Mouse (Mus musculus) lung, embryonic 14.5 days (tissue): ENCODE data around the gene Trim52. TPM values are rescaled to one million over a fixed set of nuclear protein-coding genes. Genes with fewer than 3 reads are reported as not detected.
A peak's percentile ranks its signal among the peaks of the same experiment; 100 is the strongest.

Experiments used
- ATAC-seq: fragments of 200-750 bp; cut with Nextera tagmentation; 2 replicates; pipeline ENCODE4 v1.8.0; 2017; ENCODE audit warnings: mild to moderate bottlenecking, moderate TSS enrichment, moderate library complexity; ENCODE audit not compliant: insufficient read depth
- DNase-seq: peaks from one replicate; pipeline ENCODE4 v3.0.0-alpha.2; 2015
- H3K27ac ChIP-seq: fragments of 300-500 bp; sonication (generic); 2 replicates; pipeline ENCODE4 v1.5.1; 2014; ENCODE audit warnings: low read depth, mild to moderate bottlenecking, moderate library complexity
- H3K27me3 ChIP-seq: fragments of 300-500 bp; sonication (generic); 2 replicates; pipeline ENCODE4 v1.6.1; 2014; ENCODE audit warnings: low read length, control low read depth; ENCODE audit not compliant: insufficient read depth
- H3K36me3 ChIP-seq: fragments of 300-500 bp; sonication (generic); 2 replicates; pipeline ENCODE4 v1.6.1; 2014; ENCODE audit warnings: control low read depth; ENCODE audit not compliant: insufficient read depth
- H3K4me1 ChIP-seq: fragments of 300-500 bp; sonication (generic); 2 replicates; pipeline ENCODE4 v1.6.1; 2014; ENCODE audit warnings: antibody characterized with exemption, control low read depth; ENCODE audit not compliant: insufficient read depth
- H3K4me2 ChIP-seq: fragments of 300-500 bp; sonication (generic); 2 replicates; pipeline ENCODE4 v1.6.1; 2014; ENCODE audit warnings: mild to moderate bottlenecking
- H3K4me3 ChIP-seq: fragments of 300-500 bp; sonication (generic); 2 replicates; pipeline ENCODE4 v1.5.1; 2014; ENCODE audit warnings: low read depth, low read length
- H3K9ac ChIP-seq: fragments of 300-500 bp; sonication (generic); 2 replicates; pipeline ENCODE4 v1.6.1; 2014
- H3K9me3 ChIP-seq: fragments of 300-500 bp; sonication (generic); 2 replicates; pipeline ENCODE4 v1.6.1; 2016; ENCODE audit warnings: low read depth, low read length, control low read depth
- CTCF ChIP-seq: IDR thresholded peaks from 2 replicates; pipeline ENCODE4 v1.5.1; 2016; ENCODE audit warnings: antibody characterized with exemption, low read depth
- WGBS: fragments of 180-500 bp; shearing (Covaris S2); extraction: QIAGEN DNeasy Blood & Tissue Kit; methylation state at CpG from one replicate; pipeline ENCODE4 v1.1.7; 2014; 5-methylcytosine and 5-hydroxymethylcytosine counted together
- polyA plus RNA-seq: library from polyadenylated mRNA; unstranded; fragments of >200 nt; fragmentation: Nextera tagmentation; extraction: Ambion mirVana; gene quantifications from 2 replicates; pipeline ENCODE4 v1.2.1, GENCODE M21; 2014

Gene Trim52
- polyA plus RNA-seq: not detected in 2 replicates

DNA sequence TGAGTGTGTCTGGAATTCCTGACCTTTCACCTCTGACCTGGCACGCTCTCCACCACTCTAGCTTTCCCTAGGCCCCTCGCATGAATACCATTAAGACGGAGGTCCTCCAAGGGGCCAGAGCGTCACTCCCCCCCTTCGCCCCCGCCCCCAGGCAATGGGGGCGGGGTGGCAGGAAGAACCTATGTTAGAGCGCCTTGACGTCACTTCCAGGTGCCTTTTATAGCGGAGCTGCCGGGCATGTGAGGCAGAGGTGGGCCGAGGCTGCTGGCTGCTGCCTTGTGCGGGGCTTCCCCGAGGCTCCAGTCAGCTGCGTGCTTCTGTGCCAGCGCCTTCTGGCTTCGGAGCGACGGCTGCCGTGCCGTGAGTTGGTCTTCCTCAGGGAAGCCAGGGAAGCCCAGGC, at the start of gene Trim52:
TSS of gene Trim52 (plus strand) at position 219 of the 400 bp plus-strand sequence.
- Histone ChIP-seq H3K36me3 (no peaks in the 10 kb centered on the region), H3K4me2 (no peak within 1 kb of the TSS), H3K9me3 (no peaks in the 10 kb centered on the region), H3K9ac (no peak within 1 kb of the TSS), H3K27ac (no peak within 1 kb of the TSS), H3K27me3 (no peaks in the 10 kb centered on the region), H3K4me1 (no peaks in the 10 kb centered on the region), H3K4me3 (no peak within 1 kb of the TSS)
- TF ChIP-seq CTCF: no peak
- DNase-seq (no peak), ATAC-seq (no peak)
- WGBS: 94% methylated on average over 21 of the region's 21 CpGs

DNA sequence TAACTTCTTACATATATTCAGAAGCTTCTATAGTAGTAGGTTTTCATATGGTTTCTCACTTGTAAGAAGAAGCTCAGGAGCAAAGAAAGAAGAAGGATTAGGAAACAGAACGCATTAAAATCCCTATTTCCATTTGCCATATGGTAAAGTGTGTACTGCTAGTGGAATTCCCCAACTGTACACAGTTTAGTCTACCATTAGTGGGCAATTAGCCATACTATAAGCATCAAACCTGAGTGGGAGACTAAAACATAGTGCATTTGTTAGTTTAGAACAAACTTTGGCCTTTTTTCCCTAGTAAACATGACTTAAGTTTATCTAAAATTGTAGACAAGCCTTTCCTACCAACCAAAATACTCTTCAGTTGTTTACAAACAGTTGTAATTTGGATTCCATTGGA, 33.4 kb upstream of the Trim52 start:
- no peak overlapping the region for H3K9ac ChIP-seq
- H3K4me1 ChIP-seq: no peaks in the 10 kb centered on the region
- peak; percentile 49 for DNase-seq
- ATAC-seq: no peak
- no peak overlapping the region for H3K27ac ChIP-seq
- H3K27me3 ChIP-seq: no peaks in the 10 kb centered on the region
- WGBS: 63% methylated on average over 1 of the region's 1 CpGs
- no peak for TF ChIP-seq CTCF
- H3K36me3 ChIP-seq: no peaks in the 10 kb centered on the region
- no peaks in the 10 kb centered on the region for H3K9me3 ChIP-seq
- no peak overlapping the region for H3K4me2 ChIP-seq
- H3K4me3 ChIP-seq: no peak overlapping the region

DNA sequence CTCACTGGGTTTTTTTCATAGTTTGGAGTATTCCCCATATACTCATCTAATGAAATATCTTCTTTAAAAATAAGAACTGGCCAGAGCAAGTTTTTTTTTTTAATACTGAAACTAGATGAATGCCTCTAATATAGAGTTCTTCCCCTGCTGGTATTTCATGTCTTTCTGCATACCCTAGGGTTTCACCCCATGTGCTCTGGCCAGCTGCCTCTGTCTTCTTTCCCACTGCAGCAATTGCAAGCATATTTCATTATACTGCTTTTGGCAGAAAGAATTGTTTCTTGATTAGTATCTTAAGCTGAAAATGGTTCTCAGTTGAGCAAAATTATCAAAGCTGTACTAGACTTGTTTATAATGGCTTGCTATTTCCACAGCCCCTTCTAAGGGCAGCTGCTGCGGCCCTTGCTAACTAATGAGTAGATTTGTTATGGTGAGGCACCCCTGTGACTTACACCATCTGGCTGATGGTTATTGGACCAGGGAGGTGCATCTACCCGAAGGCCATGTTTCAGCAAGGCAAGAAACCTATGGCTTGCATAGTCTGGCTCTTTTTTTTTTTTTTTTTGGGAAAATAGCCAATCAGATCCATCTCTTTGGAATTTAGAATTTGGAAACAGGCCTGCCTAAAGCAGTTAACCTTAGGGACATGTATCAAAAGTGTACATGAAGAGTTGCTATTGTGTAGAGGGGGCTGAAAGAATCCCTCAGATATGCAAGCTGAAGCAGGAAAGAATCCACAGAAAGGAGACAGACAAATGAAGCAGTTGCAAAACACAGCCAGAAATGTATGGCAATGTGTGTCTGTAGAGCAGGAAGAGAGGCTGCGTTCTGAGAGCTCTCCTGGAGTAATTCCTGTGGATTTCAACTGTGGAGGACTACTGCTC, 30.6 kb upstream of the Trim52 start:
- H3K4me1 ChIP-seq: no peaks in the 10 kb centered on the region
- 36% methylated on average over 3 of the region's 3 CpGs for WGBS
- H3K9me3 ChIP-seq: no peaks in the 10 kb centered on the region
- peak overlapping the region; percentile 4; the same call in 1 of the 2 replicates for H3K27ac ChIP-seq
- H3K4me2 ChIP-seq: no peak overlapping the region
- no peaks in the 10 kb centered on the region for H3K36me3 ChIP-seq
- DNase-seq (peak; percentile 77), ATAC-seq (peak; percentile 93)
- no peak overlapping the region for H3K4me3 ChIP-seq
- H3K9ac ChIP-seq: no peak overlapping the region
- no peak for TF ChIP-seq CTCF
- no peaks in the 10 kb centered on the region for H3K27me3 ChIP-seq

DNA sequence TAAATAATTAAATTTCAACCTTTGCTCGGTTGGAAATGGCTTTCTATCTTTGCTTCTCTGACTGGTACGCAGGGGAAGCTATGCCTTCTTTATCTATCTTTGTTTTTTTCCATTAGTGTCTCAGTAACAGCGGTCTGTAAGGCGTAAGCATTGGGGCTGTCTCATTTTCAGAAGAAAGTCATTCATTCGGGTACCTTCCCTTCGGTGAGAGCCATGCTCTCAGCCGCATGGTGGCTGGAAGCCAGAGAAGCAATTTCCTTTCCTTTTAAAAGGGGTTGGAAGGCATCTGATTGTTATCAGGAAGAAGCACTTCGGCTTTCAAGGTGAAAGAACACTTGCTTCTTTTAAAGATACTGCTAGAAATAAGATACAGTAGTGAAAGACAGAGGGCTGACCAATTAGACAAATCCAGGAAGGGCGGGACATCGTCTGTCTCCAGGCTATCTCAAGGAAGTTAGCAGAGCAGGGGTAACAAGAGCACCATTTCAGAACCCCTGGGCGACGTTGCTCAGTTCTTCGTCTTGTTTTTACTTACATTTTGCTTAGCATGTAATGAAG, 17.4 kb upstream of the Trim52 start:
- H3K9me3 ChIP-seq: no peaks in the 10 kb centered on the region
- H3K4me2 ChIP-seq: no peak overlapping the region
- H3K4me1 ChIP-seq: no peaks in the 10 kb centered on the region
- no peaks in the 10 kb centered on the region for H3K36me3 ChIP-seq
- no peaks in the 10 kb centered on the region for H3K27me3 ChIP-seq
- DNase-seq: peak; percentile 12
- H3K27ac ChIP-seq: no peak overlapping the region
- H3K4me3 ChIP-seq: no peak overlapping the region
- no peak for TF ChIP-seq CTCF
- H3K9ac ChIP-seq: no peak overlapping the region
- ATAC-seq: no peak
- WGBS: 65% methylated on average over 13 of the region's 13 CpGs

DNA sequence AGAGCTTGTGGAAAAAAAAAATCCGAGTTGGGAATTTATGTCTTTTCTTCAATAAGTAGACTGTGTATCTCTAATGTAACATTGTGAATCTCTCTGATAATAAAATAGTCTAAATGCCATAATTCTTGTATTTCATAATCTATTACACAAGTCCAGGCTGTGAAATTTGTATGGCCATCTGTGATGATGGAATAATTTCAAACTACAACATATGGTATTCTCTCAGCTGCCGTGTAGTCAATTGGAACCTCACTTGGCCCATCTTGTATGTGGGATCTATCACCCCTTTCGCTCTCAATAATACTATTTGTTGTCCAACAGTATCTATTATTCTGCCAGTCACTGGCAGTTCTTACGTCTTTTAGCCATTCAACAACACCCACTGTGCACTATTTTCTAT, 9.2 kb upstream of the Trim52 start:
- no peak overlapping the region for H3K9ac ChIP-seq
- no peak overlapping the region for H3K4me2 ChIP-seq
- H3K9me3 ChIP-seq: no peaks in the 10 kb centered on the region
- DNase-seq: no peak
- H3K36me3 ChIP-seq: no peaks in the 10 kb centered on the region
- H3K27me3 ChIP-seq: no peaks in the 10 kb centered on the region
- no peaks in the 10 kb centered on the region for H3K4me1 ChIP-seq
- no peak for ATAC-seq
- no peak overlapping the region for H3K4me3 ChIP-seq
- H3K27ac ChIP-seq: no peak overlapping the region
- 84% methylated on average over 4 of the region's 4 CpGs for WGBS
- TF ChIP-seq CTCF: no peak

DNA sequence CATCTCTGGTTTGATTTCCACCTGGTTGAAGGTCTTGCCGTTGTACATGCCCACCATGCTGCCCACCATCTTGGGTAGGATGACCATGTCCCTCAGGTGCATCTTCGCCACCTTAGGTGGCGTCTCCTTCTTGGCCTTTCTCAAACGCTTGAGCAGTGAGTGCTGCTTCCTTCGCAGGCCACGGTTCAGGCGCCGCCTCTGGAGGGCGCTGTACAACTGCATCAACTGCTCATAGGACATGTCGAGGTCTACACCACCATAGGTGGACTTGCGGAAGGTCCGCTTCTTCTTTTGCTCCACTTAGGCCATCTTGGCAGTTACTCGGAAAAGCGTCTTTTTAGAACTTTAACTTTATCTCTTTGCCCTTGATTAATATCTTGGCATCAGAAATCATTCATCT, 5.1 kb upstream of the Trim52 start:
- no peak overlapping the region for H3K9ac ChIP-seq
- ATAC-seq (no peak), DNase-seq (no peak)
- no peaks in the 10 kb centered on the region for H3K9me3 ChIP-seq
- 93% methylated on average over 14 of the region's 14 CpGs for WGBS
- no peak for TF ChIP-seq CTCF
- no peak overlapping the region for H3K27ac ChIP-seq
- no peak overlapping the region for H3K4me3 ChIP-seq
- no peak overlapping the region for H3K4me2 ChIP-seq
- no peaks in the 10 kb centered on the region for H3K36me3 ChIP-seq
- no peaks in the 10 kb centered on the region for H3K27me3 ChIP-seq
- H3K4me1 ChIP-seq: no peaks in the 10 kb centered on the region

DNA sequence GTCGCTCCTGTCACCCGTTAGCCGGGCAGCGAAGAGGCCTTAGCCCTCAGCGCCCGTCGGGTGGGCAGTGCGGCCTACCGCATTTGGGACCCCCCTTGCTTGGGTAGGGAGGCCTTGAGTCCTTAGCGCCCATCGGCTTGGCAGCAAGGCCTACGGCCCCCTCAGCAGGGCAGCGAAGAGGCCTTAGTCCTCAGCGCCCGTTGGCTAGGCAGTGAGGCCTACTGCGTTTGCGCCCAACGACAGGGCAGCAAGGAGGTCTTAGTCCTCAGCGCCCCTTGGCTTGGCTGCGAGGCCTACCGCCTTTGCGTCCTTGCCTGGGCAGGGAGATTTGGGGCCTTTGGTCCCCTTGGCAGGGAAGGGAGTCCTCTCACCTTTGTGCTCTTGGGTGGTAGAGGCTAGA, 427 bp downstream of the Trim52 start:
- ATAC-seq (no peak), DNase-seq (no peak)
- Histone ChIP-seq H3K9me3 (no peaks in the 10 kb centered on the region), H3K4me1 (no peaks in the 10 kb centered on the region), H3K4me3 (no peak overlapping the region), H3K27ac (no peak overlapping the region), H3K9ac (no peak overlapping the region), H3K27me3 (no peaks in the 10 kb centered on the region), H3K36me3 (no peaks in the 10 kb centered on the region), H3K4me2 (no peak overlapping the region)
- no peak for TF ChIP-seq CTCF
- 97% methylated on average over 22 of the region's 22 CpGs for WGBS
